Mouse (Mus musculus): Measurements from ENCODE around the gene Trim5. TPM values are rescaled to one million over a fixed set of nuclear protein-coding genes. Genes with fewer than 3 reads are reported as not detected.

Trim5 gene
- polyA plus RNA-seq, 1 experiment from 2014 or later, result 0.14 TPM

DNA sequence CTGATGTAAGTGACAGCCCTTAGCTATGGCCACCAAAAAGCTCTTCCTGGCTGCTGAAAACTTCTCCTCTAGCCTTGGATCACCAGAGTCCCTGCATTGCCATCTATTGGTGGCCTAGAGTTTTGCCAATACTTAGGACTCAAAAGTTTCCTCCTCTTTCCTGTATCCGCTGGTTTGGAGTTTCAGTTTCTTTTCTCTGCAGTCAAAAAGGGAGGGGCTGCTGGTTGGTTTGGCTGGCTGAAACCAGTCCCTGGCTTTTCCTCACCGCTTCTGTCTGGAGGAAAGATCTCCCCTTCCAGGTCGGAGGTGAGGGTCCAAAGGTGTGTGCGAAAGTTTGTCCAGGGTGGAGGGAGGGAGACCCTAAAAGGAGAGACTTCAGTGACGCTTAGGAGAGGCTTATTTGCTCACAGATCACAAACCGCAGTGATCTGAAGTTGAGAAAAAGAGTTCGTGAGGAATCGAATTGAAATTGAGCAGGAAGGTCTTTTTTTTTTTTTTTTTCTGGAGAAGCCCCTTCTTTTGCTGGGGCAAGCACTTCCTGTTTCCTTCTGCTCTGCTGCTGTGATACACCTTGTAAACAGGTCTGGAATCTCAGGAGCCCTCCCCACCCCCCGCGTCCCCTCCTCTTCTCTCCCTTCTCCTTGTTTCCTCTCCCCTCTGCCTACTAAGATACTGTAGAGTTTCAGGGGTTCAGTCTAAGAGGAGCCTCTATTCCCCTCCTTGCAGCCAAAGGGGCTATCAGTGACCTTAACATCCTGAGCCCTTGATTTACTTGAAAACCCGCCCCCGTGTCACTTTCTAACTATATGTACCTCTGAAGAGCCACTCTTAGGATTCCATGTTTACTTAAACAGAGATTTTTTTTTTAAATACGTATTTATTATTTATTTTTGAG, 43.4 kb downstream of the Trim5 start, which contains the start of gene Trim34a:
Gene Trim34a (plus strand): TSS at position 171 of the 895 bp plus-strand sequence.
- peak within 1 kb of the TSS; percentile 42 for H3K4me2 ChIP-seq
- no peak within 1 kb of the TSS for H3K27ac ChIP-seq (replicated peaks)
- H3K36me3 ChIP-seq, result no peaks in the 10 kb centered on the region
- peak; percentile 53 for ATAC-seq (ENCODE audit: low read depth)
- H3K27me3 ChIP-seq, result no peaks in the 10 kb centered on the region
- peak within 1 kb of the TSS; percentile 36 for H3K4me3 ChIP-seq
- H3K4me1 ChIP-seq (replicated peaks), result no peaks in the 10 kb centered on the region; the same call in 1 of the 2 replicates
- no peaks in the 10 kb centered on the region for H3K9me3 ChIP-seq
- peak within 1 kb of the TSS; percentile 43 for H3K9ac ChIP-seq
- 11% methylated on average over 13 of the region's 13 CpGs for WGBS

DNA sequence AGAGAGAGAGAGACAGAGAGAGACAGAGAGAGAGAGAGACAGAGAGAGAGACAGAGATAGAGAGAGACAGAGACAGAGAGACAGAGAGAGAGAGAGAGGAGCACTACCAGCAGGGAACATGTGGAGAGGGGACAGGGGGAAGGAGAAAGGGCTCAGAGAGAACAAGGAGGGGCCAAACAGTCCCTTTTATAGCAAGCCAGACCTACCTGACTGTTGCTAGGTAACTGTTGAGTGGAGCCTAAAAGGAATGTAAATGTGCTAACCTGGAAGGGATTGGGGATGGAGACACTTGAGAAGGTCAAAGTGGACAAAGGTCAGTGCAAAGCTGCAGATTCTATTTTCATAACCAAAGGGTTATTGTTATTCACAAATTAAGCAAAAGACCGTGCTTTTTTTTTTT, 44.3 kb downstream of the Trim5 start:
- 50% methylated on average over 1 of the region's 1 CpGs for WGBS
- Histone ChIP-seq H3K9me3 (no peaks in the 10 kb centered on the region), H3K4me3 (no peak overlapping the region), H3K4me2 (no peak overlapping the region), H3K4me1 (replicated peaks) (no peaks in the 10 kb centered on the region; the same call in 1 of the 2 replicates), H3K36me3 (no peaks in the 10 kb centered on the region), H3K9ac (no peak overlapping the region), H3K27ac (replicated peaks) (no peak overlapping the region), H3K27me3 (no peaks in the 10 kb centered on the region)
- ATAC-seq (ENCODE audit: low read depth), result no peak

DNA sequence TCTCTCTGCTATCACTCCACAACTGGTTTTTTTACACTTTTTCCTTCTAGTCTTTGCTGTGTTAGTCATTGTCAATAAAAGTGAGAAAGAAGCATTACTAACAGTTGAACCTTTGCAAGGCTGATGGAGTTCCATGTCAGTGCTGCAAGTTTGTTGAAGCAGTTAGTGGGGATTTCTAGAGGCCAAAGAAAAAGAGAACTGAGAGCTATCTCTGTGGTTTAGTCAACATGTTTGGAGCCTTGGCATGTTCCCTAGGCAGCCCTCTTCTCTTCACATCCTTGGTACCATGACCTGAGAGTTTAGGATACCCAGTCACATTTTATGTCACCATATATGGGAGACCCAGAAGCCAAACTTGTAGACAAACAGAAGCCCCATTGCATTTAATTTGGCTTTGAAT, 47.0 kb downstream of the Trim5 start:
- Histone ChIP-seq H3K4me2 (no peak overlapping the region), H3K27me3 (no peaks in the 10 kb centered on the region), H3K9ac (no peak overlapping the region), H3K9me3 (no peaks in the 10 kb centered on the region), H3K27ac (replicated peaks) (no peak overlapping the region), H3K4me3 (no peak overlapping the region), H3K4me1 (replicated peaks) (no peaks in the 10 kb centered on the region; the same call in 1 of the 2 replicates), H3K36me3 (no peaks in the 10 kb centered on the region)
- ATAC-seq (ENCODE audit: low read depth), result no peak

DNA sequence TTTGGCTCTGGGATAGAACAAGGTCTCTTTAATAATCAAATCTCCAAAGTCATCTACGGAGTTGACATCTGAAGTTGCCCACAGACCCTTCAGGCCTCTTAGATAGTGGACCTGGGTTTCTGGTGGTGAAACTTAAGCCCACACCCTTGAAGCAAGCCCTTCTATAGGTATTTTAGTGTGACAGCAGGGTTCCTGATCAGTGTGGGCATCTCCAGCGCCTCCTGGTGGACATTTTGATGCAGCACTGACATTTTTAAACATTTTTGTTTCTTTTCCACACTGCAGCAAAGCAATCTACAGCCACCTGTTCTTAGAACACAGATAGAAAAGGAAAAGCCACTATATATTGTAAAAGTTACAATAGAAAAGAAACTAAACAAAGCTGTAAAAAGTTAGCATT, 56.7 kb downstream of the Trim5 start:
- no peak for ATAC-seq (ENCODE audit: low read depth)
- no peaks in the 10 kb centered on the region for H3K36me3 ChIP-seq
- no peaks in the 10 kb centered on the region for H3K27me3 ChIP-seq
- no peak overlapping the region for H3K4me2 ChIP-seq
- no peaks in the 10 kb centered on the region for H3K4me1 ChIP-seq (replicated peaks)
- no peak overlapping the region for H3K4me3 ChIP-seq
- H3K9me3 ChIP-seq, result no peaks in the 10 kb centered on the region
- no peak overlapping the region for H3K9ac ChIP-seq
- 38% methylated on average over 2 of the region's 2 CpGs for WGBS
- H3K27ac ChIP-seq (replicated peaks), result no peak overlapping the region

DNA sequence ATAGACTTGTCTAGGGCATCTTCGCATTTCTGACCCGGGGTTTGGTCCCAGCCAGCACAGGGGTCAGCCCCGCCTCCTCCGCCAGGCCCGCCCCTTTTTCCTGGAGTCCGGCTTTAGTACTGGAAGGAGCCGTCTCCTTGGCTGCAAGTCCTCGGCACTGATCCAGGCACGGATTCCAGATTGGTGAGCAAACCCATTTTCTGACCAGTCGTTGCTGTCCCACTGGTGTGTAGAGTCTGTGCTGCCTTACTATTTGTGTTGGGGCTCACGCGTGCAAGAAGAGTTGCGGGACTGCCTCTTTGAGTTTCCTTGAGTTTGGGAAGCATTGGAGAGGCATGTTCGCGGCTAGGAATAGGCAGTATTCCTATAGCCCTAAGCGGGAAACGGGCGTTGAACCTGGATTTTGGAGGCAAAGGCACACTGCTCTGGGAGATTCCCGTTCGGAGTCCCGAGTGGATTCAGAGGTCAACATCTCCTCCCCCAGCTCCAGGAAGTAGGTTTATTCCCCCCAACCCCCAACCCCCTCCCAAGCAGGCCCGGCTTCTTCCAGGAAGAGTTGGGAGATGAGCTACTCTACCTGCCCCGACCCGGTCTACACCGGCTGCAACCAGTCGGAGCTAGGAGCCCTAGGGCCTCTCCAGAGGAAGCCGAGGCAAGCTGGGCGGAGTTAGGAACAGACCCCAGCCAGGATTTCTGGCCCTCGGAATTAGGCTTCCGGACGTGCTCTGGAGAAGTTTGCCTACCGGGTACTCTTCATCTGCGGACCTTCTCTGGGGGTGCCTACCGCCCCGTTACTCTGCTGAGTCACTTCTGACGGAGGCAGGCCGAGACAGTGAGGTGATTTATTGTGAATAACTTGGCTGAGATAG, 69.0 kb downstream of the Trim5 start, which contains the start of gene Trim6:
Gene Trim6 (plus strand): TSS at position 93 of the 869 bp plus-strand sequence.
- 2% methylated on average over 37 of the region's 37 CpGs for WGBS
- Histone ChIP-seq H3K27ac (replicated peaks) (no peak within 1 kb of the TSS), H3K9ac (peak within 1 kb of the TSS; percentile 48; the same call in 1 of the 2 replicates), H3K4me1 (replicated peaks) (peaks cover 9% of the 10 kb centered on the region), H3K4me3 (peak within 1 kb of the TSS; percentile 28), H3K36me3 (no peaks in the 10 kb centered on the region), H3K9me3 (no peaks in the 10 kb centered on the region), H3K4me2 (peak within 1 kb of the TSS; percentile 55), H3K27me3 (no peaks in the 10 kb centered on the region)
- ATAC-seq (ENCODE audit: low read depth), result peak; percentile 63

DNA sequence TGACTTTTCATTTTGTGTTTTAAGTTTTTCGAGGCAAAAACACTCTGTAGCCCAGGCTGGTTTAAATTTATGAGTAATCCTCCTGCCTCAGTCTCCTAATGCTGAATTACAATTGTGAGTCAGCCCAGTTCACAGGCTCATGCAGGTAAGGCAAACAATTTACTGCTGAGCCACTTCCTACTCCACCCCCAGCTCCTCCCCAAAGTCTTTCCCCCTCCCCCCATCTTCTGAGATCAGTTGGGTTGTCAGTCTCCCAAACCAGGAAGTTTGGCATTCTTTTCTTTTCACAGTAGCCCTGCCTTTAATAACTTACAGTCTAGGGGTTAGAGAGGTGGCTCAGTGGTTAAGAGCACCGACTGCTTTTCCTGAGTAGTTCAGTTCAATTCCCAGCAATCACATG, 70.0 kb downstream of the Trim5 start:
- Histone ChIP-seq H3K4me3 (no peak overlapping the region), H3K4me1 (replicated peaks) (peaks cover 9% of the 10 kb centered on the region), H3K27ac (replicated peaks) (no peak overlapping the region), H3K27me3 (no peaks in the 10 kb centered on the region), H3K4me2 (no peak overlapping the region), H3K36me3 (no peaks in the 10 kb centered on the region), H3K9ac (no peak overlapping the region), H3K9me3 (no peaks in the 10 kb centered on the region)
- 76% methylated on average over 2 of the region's 2 CpGs for WGBS
- ATAC-seq (ENCODE audit: low read depth), result no peak

DNA sequence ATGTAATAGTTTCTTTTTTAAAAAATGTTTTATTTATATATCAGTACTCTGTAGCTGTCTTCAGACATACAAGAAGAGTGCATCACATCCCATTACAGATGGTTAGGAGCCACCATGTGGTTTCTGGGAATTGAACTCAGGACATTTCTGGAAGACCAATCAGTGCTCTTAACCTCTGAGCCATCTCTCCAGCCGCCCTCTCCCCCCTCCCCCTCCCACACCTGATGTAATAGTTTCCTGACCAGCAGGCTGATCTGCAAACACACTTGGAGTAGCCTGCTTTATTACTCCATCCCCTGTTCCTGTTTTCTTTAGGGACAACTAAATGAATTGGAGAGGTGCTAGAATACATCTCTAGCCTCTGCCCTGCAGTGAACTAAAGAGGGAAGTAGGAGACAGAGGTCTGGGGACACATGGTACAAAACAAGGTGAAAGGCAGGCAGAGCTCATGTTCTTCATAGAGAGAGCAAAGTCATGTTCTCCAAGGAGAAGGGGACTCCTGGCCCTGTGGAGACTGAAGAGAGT, 71.8 kb downstream of the Trim5 start:
- WGBS, result 50% methylated on average over 1 of the region's 1 CpGs
- no peak for ATAC-seq (ENCODE audit: low read depth)
- H3K36me3 ChIP-seq, result no peaks in the 10 kb centered on the region

More for the DNA sequence above, 71.8 kb downstream of the Trim5 start:
- Histone ChIP-seq H3K4me3 (no peak overlapping the region), H3K4me2 (no peak overlapping the region), H3K27ac (replicated peaks) (no peak overlapping the region), H3K9me3 (no peaks in the 10 kb centered on the region), H3K9ac (no peak overlapping the region), H3K4me1 (replicated peaks) (peaks cover 9% of the 10 kb centered on the region), H3K27me3 (no peaks in the 10 kb centered on the region)

Other genes starting within 250 kb of the Trim5 start
- gene Olfr642, start 235.4 kb downstream of the Trim5 start, polyA plus RNA-seq (2015; fragmentation: Nextera tagmentation; extraction: Ambion mirVana), result not detected in 2 replicates
- not detected in 2 replicates for gene 4930516K23Rik, start 226.6 kb downstream of the Trim5 start, polyA plus RNA-seq (2015; fragmentation: Nextera tagmentation; extraction: Ambion mirVana)
- gene Olfr644, start 216.2 kb downstream of the Trim5 start, polyA plus RNA-seq (2015; fragmentation: Nextera tagmentation; extraction: Ambion mirVana), result not detected in 2 replicates
- not detected in 2 replicates for gene Olfr645, start 202.6 kb downstream of the Trim5 start, polyA plus RNA-seq (2015; fragmentation: Nextera tagmentation; extraction: Ambion mirVana)
- not detected in 2 replicates for gene Olfr646, start 183.2 kb downstream of the Trim5 start, polyA plus RNA-seq (2015; fragmentation: Nextera tagmentation; extraction: Ambion mirVana)
- not detected in 2 replicates for gene Ubqln5, start 158.3 kb downstream of the Trim5 start, polyA plus RNA-seq (2015; fragmentation: Nextera tagmentation; extraction: Ambion mirVana)
- not detected in 2 replicates for gene Olfr643, start 150.7 kb downstream of the Trim5 start, polyA plus RNA-seq (2015; fragmentation: Nextera tagmentation; extraction: Ambion mirVana)
- gene Ubqln3, start 144.8 kb downstream of the Trim5 start, polyA plus RNA-seq (2015; fragmentation: Nextera tagmentation; extraction: Ambion mirVana), result not detected in 2 replicates
- not detected in 2 replicates for gene Ubqlnl, start 137.5 kb downstream of the Trim5 start, polyA plus RNA-seq (2015; fragmentation: Nextera tagmentation; extraction: Ambion mirVana)
- not detected in 2 replicates for gene Olfm5, start 123.3 kb downstream of the Trim5 start, polyA plus RNA-seq (2015; fragmentation: Nextera tagmentation; extraction: Ambion mirVana)
- gene Olfr648, start 104.7 kb downstream of the Trim5 start, polyA plus RNA-seq (2015; fragmentation: Nextera tagmentation; extraction: Ambion mirVana), result 0.23 and 0.25 TPM in 2 replicates
- not detected in 2 replicates for gene Olfr649, start 92.1 kb downstream of the Trim5 start, polyA plus RNA-seq (2015; fragmentation: Nextera tagmentation; extraction: Ambion mirVana)
- 0.47 and 0.83 TPM in 2 replicates for gene Trim6, start 69.3 kb downstream of the Trim5 start, polyA plus RNA-seq (2015; fragmentation: Nextera tagmentation; extraction: Ambion mirVana)
- gene Trim34a, start 43.6 kb downstream of the Trim5 start, polyA plus RNA-seq (2015; fragmentation: Nextera tagmentation; extraction: Ambion mirVana), result 0.84 TPM in 2 replicates
- gene Trim12a, start 27.4 kb upstream of the Trim5 start, polyA plus RNA-seq (2015; fragmentation: Nextera tagmentation; extraction: Ambion mirVana), result 2.3 and 3.1 TPM in 2 replicates
- gene Trim34b, start 41.4 kb upstream of the Trim5 start, polyA plus RNA-seq (2015; fragmentation: Nextera tagmentation; extraction: Ambion mirVana), result not detected in 2 replicates
- 1.2 and 1.4 TPM in 2 replicates for gene Trim12c, start 65.3 kb upstream of the Trim5 start, polyA plus RNA-seq (2015; fragmentation: Nextera tagmentation; extraction: Ambion mirVana)
- not detected in 2 replicates for gene Trim30b, start 81.8 kb upstream of the Trim5 start, polyA plus RNA-seq (2015; fragmentation: Nextera tagmentation; extraction: Ambion mirVana)
- 0.25 TPM in 1 of 2 replicates, not detected in the other for gene Trim30c, start 112.7 kb upstream of the Trim5 start, polyA plus RNA-seq (2015; fragmentation: Nextera tagmentation; extraction: Ambion mirVana)
- gene Trim30a, start 177.1 kb upstream of the Trim5 start, polyA plus RNA-seq (2015; fragmentation: Nextera tagmentation; extraction: Ambion mirVana), result 0.92 and 0.93 TPM in 2 replicates
- 0.08 and 0.28 TPM in 2 replicates for gene Trim30d, start 219.8 kb upstream of the Trim5 start, polyA plus RNA-seq (2015; fragmentation: Nextera tagmentation; extraction: Ambion mirVana)